12 mouse cellular contexts compared by ENCODE assay signal in the genomic region with DNA sequence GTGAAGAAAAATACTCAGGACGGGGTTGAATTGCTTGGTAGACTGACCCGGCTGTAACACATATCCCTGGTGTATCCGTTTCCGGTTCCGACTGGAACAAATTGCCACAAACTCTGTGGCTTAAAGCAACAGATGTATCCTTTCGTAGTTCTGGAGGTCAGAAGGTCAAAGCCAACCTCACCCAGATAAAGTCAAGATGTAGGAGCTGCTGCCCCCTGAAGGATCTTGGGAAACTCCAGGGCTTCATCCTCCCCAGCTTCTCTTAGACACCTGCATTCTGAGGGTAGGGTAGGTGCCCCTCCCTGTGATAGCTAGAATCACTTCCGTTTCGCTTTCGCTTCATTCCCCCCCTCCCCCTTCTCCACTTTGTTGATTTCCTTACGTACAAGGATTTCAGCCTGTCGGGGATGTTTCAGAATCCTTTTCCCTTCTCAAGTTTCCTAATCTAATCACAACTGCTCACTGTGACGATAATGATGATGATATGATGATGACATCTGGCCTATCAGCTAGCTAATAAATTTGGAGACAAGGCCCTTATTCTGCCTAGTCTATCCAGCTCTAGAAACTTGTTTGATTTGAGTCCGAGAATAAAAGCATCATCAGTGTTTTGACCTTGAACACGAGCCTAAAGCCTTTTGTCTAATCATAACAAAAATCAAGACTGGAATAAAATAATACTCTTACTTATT.
DNase-seq lines count a peak whose midpoint lies in the region; ATAC-seq and TF ChIP-seq lines count a peak whose summit lies in the region.
"Had no signal": no experiment of that assay in that cellular context is flagged by ENCODE, and none has a peak within 500 bp of the region (broad histone marks: within the 10 kb centered on the region; RNA-seq: fewer than 3 reads in every experiment).

No protein-coding gene starts in this region.

- WGBS in lung, embryonic 14.5 days: 28% methylated on average over 14 of the region's 14 CpGs

- no peaks in the 10 kb centered on the region for H3K27me3 ChIP-seq in lung, embryonic 14.5 days (ENCODE audit: insufficient read depth, low read length)
- H3K27me3 ChIP-seq: limb, embryonic 13.5 days; midbrain, embryonic 13.5 days had no signal

- 0 out of 2 replicates have a peak, but pooled peaks have one; percentile 10 for TF ChIP-seq CTCF in lung, embryonic 14.5 days (IDR thresholded peaks at IDR 0.05; ENCODE audit: low read depth)

- no peak overlapping the region for H3K9ac ChIP-seq in lung, embryonic 14.5 days
- H3K9ac ChIP-seq: limb, embryonic 13.5 days; midbrain, embryonic 13.5 days had no signal

- DNase-seq in adrenal gland, adult (ENCODE audit: inconsistent age in 2 of 2, low spot score in 1 of 2): peak; percentile 16 to 67
- no peak for DNase-seq in adrenal gland, adult 18-20 months (ENCODE audit: low spot score in 2 of 2)
- peak; percentile 21 for DNase-seq in ES-CJ7 (ENCODE audit: low read depth, low spot score)
- DNase-seq in heart, postnatal 4 days: peak; percentile 24
- DNase-seq in lung, embryonic 14.5 days: peak; percentile 65
- no peak for DNase-seq in thymus, postnatal 0 days (ENCODE audit: low spot score)
- DNase-seq in spleen, postnatal 4 days (ENCODE audit: low spot score in 2 of 2): no peak
- DNase-seq in cerebellum, postnatal 25 days: no peak
- DNase-seq: cerebellum, adult 18-20 months had no signal

- H3K36me3 ChIP-seq in lung, embryonic 14.5 days (ENCODE audit: insufficient read depth): no peaks in the 10 kb centered on the region
- H3K36me3 ChIP-seq: limb, embryonic 13.5 days; midbrain, embryonic 13.5 days had no signal

- ATAC-seq in lung, embryonic 14.5 days (ENCODE audit: insufficient read depth): peak; percentile 56; the same call in 1 of the 2 replicates
- ATAC-seq: forebrain, embryonic 16.5 days; midbrain, embryonic 13.5 days had no signal

- peak overlapping the region; percentile 43 for H3K4me2 ChIP-seq in lung, embryonic 14.5 days
- H3K4me2 ChIP-seq: limb, embryonic 13.5 days; midbrain, embryonic 13.5 days had no signal

- no peak overlapping the region for H3K27ac ChIP-seq in lung, embryonic 14.5 days (ENCODE audit: low read depth)
- H3K27ac ChIP-seq: limb, embryonic 13.5 days; midbrain, embryonic 13.5 days had no signal

- no peak overlapping the region for H3K4me3 ChIP-seq in lung, embryonic 14.5 days (ENCODE audit: low read depth, low read length)
- H3K4me3 ChIP-seq: limb, embryonic 13.5 days; midbrain, embryonic 13.5 days had no signal

- H3K9me3 ChIP-seq in lung, embryonic 14.5 days (ENCODE audit: low read depth, low read length): no peaks in the 10 kb centered on the region
- H3K9me3 ChIP-seq: limb, embryonic 13.5 days; midbrain, embryonic 13.5 days had no signal

- H3K4me1 ChIP-seq in lung, embryonic 14.5 days (ENCODE audit: insufficient read depth): peaks cover 4% of the 10 kb centered on the region; the same call in 1 of the 2 replicates
- H3K4me1 ChIP-seq: limb, embryonic 13.5 days; midbrain, embryonic 13.5 days had no signal

Comparison
In these comparisons a context has a peak if more than half of its experiments do, and no peak if none do; other contexts are left out.
1. DNase-seq: peak in adrenal gland, adult (2 of 2), ES-CJ7 (single experiment), heart, postnatal 4 days (single experiment) and lung, embryonic 14.5 days (single experiment); none in adrenal gland, adult 18-20 months (0 of 2), thymus, postnatal 0 days (single experiment), spleen, postnatal 4 days (0 of 2) and cerebellum, postnatal 25 days (0 of 2).